Mouse (Mus musculus): ENCODE data around the gene Dhx57. TPM values are rescaled to one million over a fixed set of nuclear protein-coding genes. Genes with fewer than 3 reads are reported as not detected.

Dhx57 gene
- total and polyA plus RNA-seq, 3 experiments = 3.4 to 6.8 TPM; not detected in 1

DNA sequence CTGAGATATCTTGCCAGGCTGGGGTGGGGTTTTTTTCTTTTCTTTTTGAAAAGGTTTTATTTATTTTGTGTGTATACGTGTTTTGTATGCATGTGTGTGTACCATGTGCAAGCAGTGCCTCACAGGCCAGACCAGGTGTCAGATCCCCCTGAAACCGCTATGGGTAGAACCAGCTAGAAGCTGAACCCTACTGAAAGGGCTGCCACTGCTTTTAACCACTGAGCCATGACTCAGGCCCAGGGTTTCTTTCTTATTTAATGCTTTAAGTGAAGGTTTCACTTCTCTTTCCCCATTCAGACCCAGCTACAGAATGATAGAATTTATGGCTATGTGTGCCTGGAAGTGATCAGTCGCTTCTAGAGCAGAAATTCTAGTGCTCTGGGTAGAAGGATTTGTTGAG, 53.5 kb downstream of the Dhx57 start:
- Histone ChIP-seq H3K27ac (ENCODE audit: control insufficient read depth, low read depth, low read length) (no peak overlapping the region), H3K9me3 (replicated peaks; ENCODE audit: insufficient read depth, low read length) (no peaks in the 10 kb centered on the region), H3K4me3 (ENCODE audit: control insufficient read depth in 1 of 2, insufficient read depth in 1 of 2, low read depth in 2 of 2, low read length in 2 of 2) (no peak overlapping the region), H3K9ac (ENCODE audit: control insufficient read depth, low read depth, low read length, poor library complexity, severe bottlenecking) (no peak overlapping the region), H3K79me2 (ENCODE audit: control insufficient read depth, insufficient read depth, low read length, poor library complexity) (no peaks in the 10 kb centered on the region), H3K4me1 (ENCODE audit: control insufficient read depth in 1 of 2, insufficient read depth in 2 of 2, low read length in 2 of 2) (peaks cover 15 to 23% of the 10 kb centered on the region in 2 experiments), H3K27me3 (ENCODE audit: control insufficient read depth in 1 of 2, insufficient read depth in 2 of 2, low read length in 2 of 2) (no peaks in the 10 kb centered on the region), H3K36me3 (ENCODE audit: control insufficient read depth in 1 of 2, insufficient read depth in 2 of 2, low read length in 2 of 2) (peaks cover 2 to 21% of the 10 kb centered on the region in 2 experiments; a peak in 3 of 4 replicates)
- no peak for TF ChIP-seq SMC3 (IDR thresholded peaks at IDR 0.05; ENCODE audit: low read depth, low read length)
- TF ChIP-seq GATA1 (IDR thresholded peaks at IDR 0.05; ENCODE audit: low read depth, low read length) = no peak
- TF ChIP-seq POLR2A (IDR thresholded peaks at IDR 0.05; ENCODE audit: control insufficient read depth in 1 of 2, insufficient read depth in 1 of 2, low read depth in 1 of 2, low read length in 2 of 2, poor library complexity in 1 of 2) = no peak
- DNase-seq (ENCODE audit: low read depth, low spot score) = no peak

DNA sequence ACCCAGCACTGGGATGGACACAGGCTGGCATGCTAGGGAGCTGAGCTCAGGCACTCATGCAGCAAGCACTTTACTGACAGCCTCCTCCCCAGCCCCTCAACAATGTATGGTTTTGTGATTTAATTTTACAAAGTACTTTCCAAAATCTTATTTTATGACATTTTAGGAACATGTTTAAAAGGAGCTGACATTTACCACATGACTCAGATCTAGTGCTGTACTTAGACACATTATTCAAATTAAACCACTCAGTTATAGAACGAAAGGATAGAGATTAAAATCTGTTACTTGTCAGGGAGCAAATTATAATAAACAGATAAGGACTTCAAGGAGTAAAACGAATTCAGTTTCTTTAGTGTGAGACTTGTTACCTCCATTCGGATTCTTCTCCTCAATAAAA, 54.8 kb downstream of the Dhx57 start:
- Histone ChIP-seq H3K4me1 (ENCODE audit: control insufficient read depth in 1 of 2, insufficient read depth in 2 of 2, low read length in 2 of 2) (peaks cover 15 to 28% of the 10 kb centered on the region in 2 experiments), H3K9ac (ENCODE audit: control insufficient read depth, low read depth, low read length, poor library complexity, severe bottlenecking) (no peak overlapping the region), H3K9me3 (replicated peaks; ENCODE audit: insufficient read depth, low read length) (no peaks in the 10 kb centered on the region), H3K79me2 (ENCODE audit: control insufficient read depth, insufficient read depth, low read length, poor library complexity) (no peaks in the 10 kb centered on the region), H3K4me3 (ENCODE audit: control insufficient read depth in 1 of 2, insufficient read depth in 1 of 2, low read depth in 2 of 2, low read length in 2 of 2) (no peak overlapping the region), H3K27me3 (ENCODE audit: control insufficient read depth in 1 of 2, insufficient read depth in 2 of 2, low read length in 2 of 2) (no peaks in the 10 kb centered on the region), H3K36me3 (ENCODE audit: control insufficient read depth in 1 of 2, insufficient read depth in 2 of 2, low read length in 2 of 2) (peaks cover 0 to 28% of the 10 kb centered on the region in 2 experiments; a peak in 2 of 4 replicates), H3K27ac (ENCODE audit: control insufficient read depth, low read depth, low read length) (0 out of 2 replicates have a peak overlapping the region, but pooled peaks have one; percentile 77)
- no peak for DNase-seq (ENCODE audit: low read depth, low spot score)
- TF ChIP-seq CTCF (IDR thresholded peaks at IDR 0.05 in 2 of 3, conservative IDR thresholded peaks at IDR 0.05 in 1 of 3; ENCODE audit: control insufficient read depth in 1 of 3, insufficient read depth in 1 of 3, low read depth in 2 of 3, low read length in 3 of 3, poor library complexity in 1 of 3, severe bottlenecking in 1 of 3) (no peak), E2F4 (IDR thresholded peaks at IDR 0.05; ENCODE audit: borderline replicate concordance, low read depth, low read length) (no peak), TCF12 (IDR thresholded peaks at IDR 0.05; ENCODE audit: low read depth, low read length) (no peak), MYC (IDR thresholded peaks at IDR 0.05; ENCODE audit: low read depth, low read length) (no peak), NELFE (IDR thresholded peaks at IDR 0.05; ENCODE audit: low read depth, low read length) (no peak), JUND (IDR thresholded peaks at IDR 0.05; ENCODE audit: low read depth, low read length) (no peak), CHD2 (IDR thresholded peaks at IDR 0.05; ENCODE audit: low read length) (no peak), MEF2A (IDR thresholded peaks at IDR 0.05; ENCODE audit: extremely low read depth, insufficient replicate concordance, low read depth, low read length, poor library complexity, severe bottlenecking) (no peak), EP300 (IDR thresholded peaks at IDR 0.05; ENCODE audit: low read depth in 1 of 2, low read length in 2 of 2) (no peak), ETS1 (IDR thresholded peaks at IDR 0.05; ENCODE audit: low read depth, low read length) (no peak), RCOR1 (IDR thresholded peaks at IDR 0.05; ENCODE audit: low read depth, low read length) (no peak), UBTF (IDR thresholded peaks at IDR 0.05; ENCODE audit: borderline replicate concordance, insufficient read depth, low read depth, low read length) (no peak), GATA1 (IDR thresholded peaks at IDR 0.05; ENCODE audit: low read depth, low read length) (no peak), MYB (IDR thresholded peaks at IDR 0.05; ENCODE audit: low read depth, low read length) (no peak), BHLHE40 (IDR thresholded peaks at IDR 0.05; ENCODE audit: borderline replicate concordance, low read depth, low read length) (no peak), POLR2AphosphoS5 (IDR thresholded peaks at IDR 0.05; ENCODE audit: borderline replicate concordance, low read depth, low read length) (no peak), ZKSCAN1 (IDR thresholded peaks at IDR 0.05; ENCODE audit: low read depth, low read length) (no peak), SIN3A (IDR thresholded peaks at IDR 0.05; ENCODE audit: low read length) (no peak), MAZ (IDR thresholded peaks at IDR 0.05; ENCODE audit: low read depth, low read length) (no peak)
